Mouse (Mus musculus) ovary, adult 18-20 months (tissue): ENCODE results near the gene Ncoa4.
"Not testable (repeated sequence)": the region's sequence is repeated elsewhere in the genome, so short reads cannot be mapped to it uniquely, and the experiment has no call there.

Experiments used
- DNase-seq: peaks from one replicate; pipeline ENCODE4 v3.0.0; 2022; ENCODE audit warnings: low spot score, mixed read lengths

Ncoa4 gene

DNA sequence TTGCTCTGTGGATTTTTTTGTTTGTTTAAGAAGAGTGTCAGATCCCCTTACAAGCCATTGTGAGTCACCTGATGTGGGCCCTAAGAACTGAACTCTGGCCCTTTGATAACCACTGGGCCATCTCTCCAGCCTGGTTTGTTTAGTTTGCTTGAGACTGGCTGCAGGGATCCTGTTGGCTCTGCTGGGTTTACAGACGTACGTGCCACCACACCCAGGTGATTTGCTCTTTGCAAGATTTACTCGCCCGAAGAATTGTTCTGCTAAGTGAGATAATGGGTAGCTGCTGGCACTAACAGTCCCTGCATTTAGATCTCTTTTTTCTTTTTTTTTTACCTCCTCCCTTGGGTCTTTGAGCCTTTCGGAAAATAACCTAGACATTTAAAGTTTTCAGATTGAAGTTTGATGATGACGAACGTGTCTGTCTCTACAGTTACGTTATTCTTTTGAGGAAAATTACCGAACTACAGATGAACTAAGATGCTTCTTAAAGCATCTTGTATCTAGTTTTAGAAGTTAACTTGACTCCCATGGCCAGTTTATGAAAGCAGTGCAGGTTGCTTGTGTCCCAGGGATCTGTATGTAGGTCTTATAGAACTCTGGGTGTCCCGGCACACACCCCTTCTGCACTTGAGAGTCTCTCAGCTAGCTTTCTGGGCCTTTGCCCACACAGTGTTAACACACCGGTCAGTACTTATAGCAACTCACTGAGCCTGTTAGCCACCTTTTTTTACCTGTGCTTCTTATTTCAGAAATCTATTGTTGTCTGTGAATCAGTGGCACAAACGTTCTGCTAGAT lies 1.6 kb downstream of the Ncoa4 start:
- DNase-seq = no peak

DNA sequence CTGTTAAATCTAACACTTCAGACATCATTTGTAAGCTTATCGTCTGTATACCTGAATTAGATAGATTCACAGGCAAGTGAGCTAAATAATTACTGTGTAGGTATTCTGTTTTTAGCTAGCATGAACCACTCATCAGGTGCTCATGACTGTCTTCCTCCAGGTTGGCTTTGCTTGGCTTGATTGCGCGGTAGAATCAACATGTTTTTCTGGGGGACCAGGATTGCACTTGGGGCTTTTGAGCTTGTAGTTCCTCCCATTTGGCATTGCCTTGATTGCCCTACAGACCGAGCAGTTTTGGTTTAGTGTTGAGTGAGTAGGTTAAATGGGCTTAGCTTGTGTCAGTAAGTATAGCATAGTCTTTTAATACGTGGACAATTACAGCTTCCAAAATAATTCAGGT lies 2.6 kb downstream of the Ncoa4 start:
- DNase-seq = no peak

DNA sequence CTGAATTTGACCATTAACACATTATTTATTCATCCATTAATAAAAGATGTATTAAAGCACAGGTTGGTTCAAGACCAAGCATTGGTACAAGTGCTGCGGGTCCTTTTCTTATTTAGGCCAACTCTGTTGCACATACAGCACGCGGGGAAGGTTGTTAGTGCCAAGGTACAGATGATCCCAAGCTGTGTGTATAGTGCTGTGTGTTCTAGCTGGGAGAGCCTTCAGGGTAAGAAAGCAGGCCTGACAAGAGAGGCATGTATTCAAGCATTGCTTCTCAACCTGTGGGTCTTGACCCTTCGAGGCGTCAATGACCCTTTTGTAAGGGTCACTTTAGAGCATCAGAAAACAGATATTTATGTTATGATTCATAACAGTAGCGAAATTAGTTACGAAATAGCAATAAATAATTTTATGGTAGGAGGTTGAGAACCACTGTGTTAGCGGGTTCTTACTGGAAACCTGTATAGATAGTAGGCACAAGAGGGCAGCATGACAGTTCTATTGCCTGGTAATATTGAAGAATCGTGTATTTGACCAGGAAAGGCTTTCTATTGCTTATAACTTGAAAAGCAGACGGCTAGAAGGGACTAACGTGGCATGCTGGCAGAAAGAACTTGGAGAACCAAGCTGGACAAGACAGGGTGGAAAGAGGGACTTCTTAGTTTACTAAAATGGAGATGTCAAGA lies 3.7 kb downstream of the Ncoa4 start:
- DNase-seq = no peak

DNA sequence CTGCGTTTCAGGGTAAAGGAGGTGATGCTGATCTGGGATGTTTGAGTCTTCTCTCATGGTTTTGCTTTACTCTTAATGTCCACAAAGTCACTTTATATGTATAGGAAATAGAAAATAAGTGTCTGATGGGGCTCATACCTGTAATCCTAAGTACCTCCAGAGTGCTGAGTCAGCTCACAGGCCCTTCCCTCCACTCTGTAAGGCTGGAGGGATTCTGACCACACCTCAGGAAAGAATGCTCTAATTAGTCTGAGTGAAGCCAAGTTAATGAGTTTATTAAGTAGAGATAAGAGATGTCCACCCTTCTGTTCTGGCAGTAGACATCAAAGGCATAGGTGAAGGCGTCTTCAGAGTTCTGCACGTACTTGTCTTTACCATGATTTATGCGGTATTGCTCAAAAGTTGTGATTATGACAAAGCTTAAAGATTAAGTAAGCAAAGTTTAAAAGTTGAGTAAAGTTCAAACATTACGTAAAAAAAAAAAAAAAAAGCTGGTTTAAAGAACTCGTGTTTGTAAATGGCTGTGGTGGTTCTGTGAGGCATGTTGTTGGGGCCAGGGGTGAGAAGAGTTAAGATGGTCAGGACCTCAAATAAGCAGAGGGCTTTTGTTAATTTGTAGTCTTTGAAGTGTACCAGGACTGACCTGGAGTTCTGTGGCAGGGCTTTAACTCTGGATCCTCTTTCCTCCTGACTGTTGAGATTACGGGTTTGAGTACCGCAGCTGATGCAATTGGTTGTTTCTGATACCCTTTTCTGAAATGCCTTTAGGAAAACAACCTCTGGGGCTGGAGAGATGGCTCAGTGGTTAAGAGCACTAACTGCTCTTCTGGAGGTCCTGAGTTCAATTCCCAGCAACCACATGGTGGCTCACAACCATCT lies 4.7 kb downstream of the Ncoa4 start:
- DNase-seq = no peak

DNA sequence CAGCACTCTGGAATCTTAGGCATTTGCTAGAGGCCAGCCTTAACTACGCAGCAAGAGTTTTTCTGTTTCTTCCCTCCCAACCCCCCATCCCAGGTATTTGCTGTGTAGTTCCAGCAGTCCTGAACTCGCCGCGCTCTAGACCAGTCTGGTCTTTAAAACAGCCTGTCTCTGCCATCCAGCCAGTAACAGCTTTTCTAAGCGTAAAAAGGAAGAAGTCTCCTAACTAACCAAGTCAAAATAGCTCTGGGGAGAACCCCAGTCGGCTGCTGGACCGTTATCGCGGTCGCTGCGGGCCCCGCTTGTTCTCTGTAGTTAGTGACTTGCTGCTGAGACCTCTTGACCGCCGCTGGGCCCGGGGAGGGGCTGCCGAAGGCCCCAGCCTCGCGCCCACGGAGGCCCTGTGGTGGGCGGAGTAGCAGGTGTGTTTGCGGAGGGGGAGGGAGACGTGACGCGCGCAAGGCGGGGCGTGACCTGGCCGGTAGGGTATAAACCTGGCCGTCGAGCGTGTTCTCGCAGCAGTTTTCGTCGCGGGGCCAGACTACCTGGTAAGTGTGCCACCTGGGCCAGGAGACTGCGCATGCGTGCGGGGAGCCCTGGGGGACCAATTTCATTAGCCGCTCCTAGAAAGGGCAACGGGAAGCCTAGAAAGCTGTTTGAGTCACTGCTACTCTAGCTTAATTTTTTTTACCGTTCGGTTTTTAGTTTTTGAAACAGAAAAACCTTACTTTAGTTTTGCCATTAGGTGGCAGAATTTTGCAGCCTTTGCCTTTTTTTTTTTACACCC lies 5.8 kb downstream of the Ncoa4 start:
- DNase-seq = peak; percentile 62

DNA sequence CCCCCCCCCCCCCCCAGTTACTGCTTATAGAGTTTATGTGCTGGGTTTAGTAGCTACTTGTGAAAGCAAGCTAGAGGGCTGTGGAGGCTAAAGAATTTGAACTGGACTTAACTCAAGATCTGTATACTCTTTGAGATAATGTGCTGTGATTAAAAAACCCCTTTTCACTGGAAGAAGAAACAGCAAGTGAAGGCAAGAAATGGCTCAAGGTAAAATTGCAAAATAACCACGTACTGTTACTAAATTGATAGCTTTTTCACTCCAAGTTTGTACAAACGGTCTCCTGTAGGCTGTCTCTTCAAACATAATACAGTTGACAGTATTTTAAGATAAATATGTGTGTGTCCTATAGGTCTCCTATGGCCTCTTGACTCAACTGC lies 6.4 kb downstream of the Ncoa4 start:
- no peak for DNase-seq

DNA sequence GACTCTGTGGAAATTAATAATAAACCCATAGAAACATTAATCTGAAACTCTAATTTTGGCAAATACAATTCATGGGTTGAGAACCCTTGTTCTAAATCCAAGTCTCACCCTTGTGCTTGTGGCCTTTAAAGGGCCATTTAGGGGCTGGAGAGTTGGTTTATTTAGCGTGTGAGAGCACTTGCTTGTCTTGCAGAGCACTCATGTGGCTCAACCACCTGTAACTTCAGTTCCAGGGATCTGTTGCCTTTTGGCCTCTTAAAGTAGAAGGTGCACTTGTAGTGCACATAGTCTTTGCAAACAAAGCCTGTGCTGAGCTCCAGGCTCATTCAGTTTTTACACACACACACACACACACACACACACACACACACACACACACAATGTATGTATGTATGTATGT lies 7.2 kb downstream of the Ncoa4 start:
- no peak for DNase-seq

DNA sequence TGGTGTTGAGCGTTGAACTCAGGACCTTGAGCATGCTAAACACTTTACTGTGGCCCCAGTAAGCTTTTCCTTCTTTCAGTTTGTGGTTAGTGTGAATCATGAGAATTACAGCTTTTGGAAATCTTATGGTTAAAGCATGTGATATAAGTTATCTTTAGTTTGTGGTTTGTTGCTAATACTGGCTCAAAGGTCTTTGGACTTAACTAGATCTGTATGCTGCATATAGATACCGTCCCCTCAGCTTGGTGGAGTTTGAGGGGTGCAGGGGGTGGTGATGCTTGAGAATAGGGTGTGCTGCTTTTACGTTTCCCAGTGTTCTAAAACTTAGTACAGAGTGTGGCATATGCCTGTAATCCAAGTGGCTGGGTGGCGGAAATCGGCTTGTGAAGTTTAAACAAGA lies 7.7 kb downstream of the Ncoa4 start:
- no peak for DNase-seq

DNA sequence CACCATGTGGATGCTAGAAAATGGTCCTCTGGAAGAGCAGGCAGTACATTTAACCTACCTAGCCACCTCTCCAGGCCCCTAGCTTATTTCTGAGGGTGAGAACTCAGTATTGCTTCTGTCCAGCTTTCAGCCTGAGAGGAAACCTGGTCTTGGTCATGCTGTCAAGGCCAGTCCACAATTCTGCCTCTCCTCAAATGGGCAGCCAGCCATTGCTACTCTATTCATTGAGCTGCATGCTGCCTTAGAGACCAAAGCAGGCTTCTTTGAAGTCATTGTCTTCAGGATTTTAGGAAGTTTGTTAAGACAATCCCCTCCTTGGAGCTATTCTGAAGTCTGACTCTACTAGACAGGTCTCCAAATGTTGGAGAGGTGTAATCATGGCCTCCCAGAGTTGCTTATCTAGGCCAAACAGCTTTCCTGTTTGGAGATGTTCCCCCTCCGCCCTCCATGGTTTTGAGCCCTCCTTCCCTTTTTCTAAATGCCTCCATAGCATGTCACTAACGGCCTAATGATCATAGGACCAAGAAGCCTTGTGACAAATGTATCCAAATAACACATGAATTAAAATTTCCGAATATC lies 9.1 kb downstream of the Ncoa4 start:
- DNase-seq = no peak

DNA sequence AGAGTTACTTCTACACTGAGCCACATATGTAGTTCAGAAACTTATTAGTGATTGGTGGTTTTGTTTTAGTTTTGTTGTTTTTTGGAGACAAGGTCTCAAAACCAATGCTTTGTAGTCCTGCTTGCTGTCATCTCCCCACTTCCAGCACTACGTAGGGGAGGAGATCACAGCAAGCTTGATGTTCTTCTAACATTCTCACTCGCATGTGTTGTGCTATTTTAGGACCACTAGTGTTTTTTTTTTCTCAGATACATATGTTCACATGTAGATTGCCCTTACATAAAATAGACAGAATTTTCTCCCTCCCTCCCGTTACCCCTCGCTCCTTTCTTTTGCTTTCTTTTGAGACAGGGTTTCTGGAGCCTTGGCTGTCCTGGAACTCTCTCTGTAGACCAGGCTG lies 10.5 kb downstream of the Ncoa4 start:
- no peak for DNase-seq

DNA sequence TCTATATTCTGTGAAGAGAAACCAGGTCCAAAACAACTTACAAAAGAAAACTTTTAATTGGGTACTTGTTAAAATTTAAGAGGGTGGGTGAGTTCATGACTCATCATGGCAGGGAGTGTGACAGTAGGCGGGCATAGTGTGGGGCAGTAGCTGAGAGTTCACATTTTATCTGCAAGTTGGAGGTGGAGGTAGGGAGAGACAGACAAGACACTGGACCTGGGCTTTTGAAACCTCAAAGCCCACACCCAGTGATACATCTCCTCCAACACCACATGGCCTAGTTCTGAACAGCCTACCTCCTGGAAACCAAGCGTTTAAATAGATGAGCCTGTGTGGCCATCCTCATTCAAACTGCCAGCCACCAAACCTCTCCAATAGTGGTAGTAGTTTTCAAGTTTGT lies 15.6 kb downstream of the Ncoa4 start:
- DNase-seq = no peak

DNA sequence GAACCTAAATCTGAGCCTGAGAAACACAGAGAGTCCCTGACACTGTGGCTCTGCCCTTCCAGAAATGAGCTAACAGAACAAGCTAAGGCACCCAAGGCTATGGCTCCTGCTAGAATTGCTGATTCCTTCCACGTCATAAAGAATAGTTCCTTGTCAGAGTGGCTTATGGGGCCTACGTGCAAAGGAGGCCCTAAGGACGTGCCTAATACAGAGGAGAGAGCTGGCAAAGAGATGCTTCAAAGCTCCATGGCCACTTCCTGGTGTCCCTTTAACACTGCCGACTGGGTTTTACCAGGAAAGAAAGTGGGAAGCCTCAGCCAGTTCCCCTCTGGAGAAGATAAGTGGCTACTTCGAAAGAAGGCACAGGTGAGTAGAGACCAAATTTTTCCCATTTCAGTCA lies 16.9 kb downstream of the Ncoa4 start:
- DNase-seq = not testable (repeated sequence)

DNA sequence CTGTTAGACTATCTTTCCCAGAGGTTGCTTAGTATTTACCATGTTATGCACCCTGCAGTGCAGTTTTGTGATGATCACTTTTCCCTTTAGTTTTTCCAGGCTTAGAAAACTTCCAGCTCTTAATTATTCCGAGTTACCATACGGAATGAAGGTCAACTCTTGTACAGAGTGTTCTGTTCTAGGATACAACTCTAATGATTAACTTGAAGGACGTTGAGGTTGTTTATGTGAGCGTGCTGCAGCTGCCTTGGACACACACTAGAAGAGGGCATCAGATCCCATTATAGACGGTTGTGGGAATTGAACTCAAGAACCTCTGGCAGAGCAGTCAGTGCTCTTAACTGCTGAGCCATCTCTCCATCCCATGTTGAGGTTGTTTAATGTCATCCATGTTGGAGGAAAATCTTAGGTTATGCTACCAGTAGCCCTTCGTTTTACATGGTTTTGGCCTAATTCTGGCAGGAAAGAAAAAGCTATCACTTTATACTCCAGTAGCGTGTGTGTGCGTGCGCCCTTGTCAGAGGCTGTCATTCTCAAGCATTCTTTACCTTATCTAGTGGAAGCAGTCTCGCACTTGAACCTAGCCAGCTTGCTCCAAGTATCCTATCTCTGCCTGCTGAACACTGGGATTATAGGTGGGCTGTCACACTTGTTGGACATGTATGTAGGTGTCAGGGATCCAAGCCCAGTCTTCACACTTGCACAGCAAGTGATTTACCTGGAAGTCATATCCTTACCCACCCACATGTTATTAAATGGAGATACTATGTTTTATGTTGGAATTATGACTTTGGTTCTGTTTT lies 19.9 kb downstream of the Ncoa4 start:
- no peak for DNase-seq

DNA sequence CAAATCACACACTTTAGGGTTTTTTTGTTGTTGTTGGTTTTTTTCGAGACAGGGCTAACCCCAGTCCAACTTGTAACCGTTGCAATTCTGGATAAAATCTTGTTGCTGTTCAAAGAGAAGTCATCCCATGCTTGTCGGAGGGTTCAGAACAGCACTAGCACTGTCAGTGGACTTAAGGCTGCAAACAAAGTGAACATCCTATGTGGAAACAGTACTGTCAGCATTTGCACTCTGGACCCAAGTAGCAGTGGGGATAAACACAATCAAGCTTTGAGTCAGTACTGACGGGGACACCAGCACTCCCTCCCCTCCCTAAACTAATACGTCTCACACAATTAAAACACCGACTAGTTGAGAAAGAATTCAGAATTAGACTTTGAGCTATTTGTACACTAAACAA lies 21.2 kb downstream of the Ncoa4 start:
- no peak for DNase-seq

DNA sequence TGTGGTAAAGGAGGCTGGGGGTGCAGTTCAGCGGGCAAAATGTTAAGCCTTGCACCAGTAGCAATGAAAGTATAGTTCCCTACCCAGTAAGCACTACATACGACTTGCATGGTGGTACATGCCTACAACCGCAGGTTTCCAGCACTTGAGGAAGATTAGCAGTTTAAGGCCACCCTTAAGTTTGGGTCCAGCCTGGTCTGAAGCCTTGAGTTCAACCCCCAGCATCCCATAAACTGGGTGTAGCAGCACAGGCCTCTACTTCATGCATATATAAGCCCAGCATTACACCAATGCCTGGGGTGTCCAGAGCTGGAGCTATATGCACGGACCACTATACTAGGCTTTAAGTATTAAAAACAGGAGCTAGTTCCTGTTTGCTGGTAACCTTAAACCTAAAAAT lies 24.2 kb downstream of the Ncoa4 start:
- no peak for DNase-seq

DNA sequence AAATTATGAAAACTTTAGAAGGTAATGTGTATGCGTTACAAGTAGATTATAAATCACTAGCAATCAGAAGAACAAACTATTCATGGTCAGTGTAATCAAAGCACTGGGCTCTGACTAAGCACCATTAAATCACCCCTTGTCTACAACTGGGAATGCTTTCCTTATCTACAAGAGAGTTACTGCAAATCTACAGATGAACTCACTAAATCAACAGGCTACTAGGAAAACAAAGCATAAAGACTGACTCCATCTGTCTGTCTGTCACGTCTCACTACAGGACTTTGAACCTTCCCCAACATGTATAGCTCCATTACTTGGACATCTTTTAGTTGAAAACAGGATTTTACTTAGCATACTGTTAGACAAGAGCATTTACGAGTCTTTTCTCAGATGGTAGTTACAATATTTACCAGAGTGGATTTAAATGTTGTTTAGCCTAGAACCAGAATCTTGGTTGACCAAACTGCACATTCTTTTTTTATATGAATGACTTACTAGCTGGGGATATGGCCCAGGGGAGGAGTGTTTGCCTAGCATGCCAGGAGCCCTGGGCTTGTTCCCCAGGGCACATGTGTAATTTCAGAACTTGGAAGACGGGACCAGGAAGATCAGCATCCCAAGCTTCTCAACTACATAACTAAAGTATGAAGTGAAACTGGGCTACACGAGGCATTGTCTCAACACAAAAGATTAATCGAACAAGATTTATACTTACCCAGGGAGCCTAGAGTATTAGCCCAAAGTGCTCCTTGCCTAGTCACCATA lies 31.1 kb downstream of the Ncoa4 start:
- DNase-seq = no peak

DNA sequence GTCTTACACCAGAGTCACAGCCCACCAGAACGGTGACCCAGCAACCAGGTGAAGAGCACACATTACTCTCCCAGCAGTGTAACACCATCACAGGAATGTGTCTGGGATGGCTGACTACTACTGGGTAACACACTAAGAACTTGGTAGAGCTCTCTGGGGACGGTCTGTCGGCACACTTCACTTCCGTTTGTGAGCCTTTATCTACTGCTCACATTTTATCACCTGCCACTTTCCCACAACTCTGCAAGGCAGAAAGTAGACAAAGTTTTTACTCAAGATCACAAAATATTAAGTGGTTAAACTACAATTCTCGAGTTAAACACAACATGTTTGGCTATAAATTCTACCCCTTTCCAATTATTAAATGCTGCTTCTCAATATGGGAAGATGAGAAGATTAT lies 32.3 kb downstream of the Ncoa4 start:
- DNase-seq = no peak

DNA sequence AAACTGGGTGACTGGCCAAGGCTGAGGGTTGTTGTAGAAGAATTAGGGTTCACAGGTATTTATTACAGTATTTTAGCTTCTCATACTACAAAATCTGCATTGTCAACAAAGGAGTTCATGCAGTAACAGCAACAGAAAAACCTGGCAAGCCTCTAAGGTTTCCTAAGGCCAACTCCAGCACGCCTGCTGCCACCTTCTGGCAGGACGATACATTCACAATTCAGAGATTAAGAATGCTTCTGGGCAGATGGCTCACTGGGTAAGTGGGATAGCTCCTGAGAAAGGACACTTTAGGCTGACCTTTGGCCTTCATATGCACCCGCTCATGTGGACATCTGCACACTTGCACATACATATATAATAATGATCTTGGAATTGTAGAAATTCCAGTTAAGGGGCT lies 32.8 kb downstream of the Ncoa4 start:
- DNase-seq = no peak

DNA sequence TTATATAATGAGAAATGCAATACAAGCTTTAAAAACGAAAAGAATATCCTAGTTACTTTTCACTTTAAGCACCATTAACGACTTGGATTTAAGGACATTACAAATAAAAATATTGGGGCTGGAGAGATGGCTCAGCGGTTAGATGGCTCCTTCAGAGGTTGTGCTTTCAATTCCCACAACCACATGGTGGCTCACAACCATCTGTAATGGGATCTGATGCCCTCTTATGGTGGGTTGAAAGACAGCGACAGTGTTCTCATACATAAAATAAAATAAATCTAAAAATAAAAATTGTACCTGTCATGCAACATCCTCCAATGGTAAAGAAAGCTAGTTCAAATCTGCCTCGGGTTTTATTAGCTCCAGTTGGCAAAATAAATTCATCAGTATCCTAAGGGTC lies 33.9 kb downstream of the Ncoa4 start:
- DNase-seq = not testable (repeated sequence)

DNA sequence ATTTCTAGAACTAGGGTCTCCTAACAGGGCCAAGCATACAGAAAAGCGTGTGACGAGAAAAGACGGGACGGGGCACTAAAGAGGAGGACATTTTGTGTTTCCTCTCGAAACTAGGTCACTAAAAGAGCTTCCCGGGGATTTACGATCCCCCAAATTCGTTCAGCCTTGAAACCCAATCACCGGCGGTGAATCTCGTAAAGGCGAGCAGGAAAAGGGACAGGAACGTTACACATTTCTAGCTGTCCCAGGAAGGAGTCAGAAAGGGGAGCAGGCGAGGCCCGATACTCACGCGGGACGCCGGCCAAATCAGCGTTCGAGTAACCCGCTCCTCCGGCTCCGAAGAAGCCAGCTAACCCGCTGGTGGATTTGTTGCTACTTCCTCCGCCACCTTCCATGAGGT lies 41.7 kb downstream of the Ncoa4 start:
- DNase-seq = no peak
